9 mouse cellular contexts compared by ENCODE assay signal in genomic region chr6:54718779-54719685, GRCm38 (mm10). TPM values are rescaled to one million over a fixed set of nuclear protein-coding genes. Genes with fewer than 3 reads are reported as not detected.
DNase-seq lines count a peak whose midpoint lies in the region; ATAC-seq and TF ChIP-seq lines count a peak whose summit lies in the region.
"Had no signal": no experiment of that assay in that cellular context is flagged by ENCODE, and none has a peak within 500 bp of the region (broad histone marks: within the 10 kb centered on the region; RNA-seq: fewer than 3 reads in every experiment).

No protein-coding gene starts in this region.

- peaks cover 17% of the 10 kb centered on the region for H3K4me1 ChIP-seq in hindbrain, embryonic 13.5 days (replicated peaks)
- peaks cover 6% of the 10 kb centered on the region for H3K4me1 ChIP-seq in hindbrain, embryonic 10.5 days (replicated peaks)
- H3K4me1 ChIP-seq in liver, embryonic 14.5 days (replicated peaks; ENCODE audit: control insufficient read depth in 2 of 2, insufficient read depth in 2 of 2, low read length in 1 of 2) = peaks cover 0 to 16% of the 10 kb centered on the region in 2 experiments; a peak in 3 of 4 replicates
- no peaks in the 10 kb centered on the region for H3K4me1 ChIP-seq in hindbrain, postnatal 0 days (ENCODE audit: insufficient read depth, low read length)

- no peak for TF ChIP-seq CTCF in liver, embryonic 14.5 days (IDR thresholded peaks at IDR 0.05; ENCODE audit: low read depth)
- no peak for TF ChIP-seq CTCF in hindbrain, postnatal 0 days (IDR thresholded peaks at IDR 0.05; ENCODE audit: low read depth)

- H3K27ac ChIP-seq in hindbrain, embryonic 13.5 days = no peak overlapping the region
- no peak overlapping the region for H3K27ac ChIP-seq in hindbrain, embryonic 10.5 days
- no peak overlapping the region for H3K27ac ChIP-seq in liver, embryonic 14.5 days
- no peak overlapping the region for H3K27ac ChIP-seq in hindbrain, postnatal 0 days
- H3K27ac ChIP-seq: hindbrain, embryonic 15.5 days had no signal

- H3K9me3 ChIP-seq in hindbrain, embryonic 13.5 days = no peaks in the 10 kb centered on the region
- H3K9me3 ChIP-seq in hindbrain, embryonic 10.5 days = no peaks in the 10 kb centered on the region
- no peaks in the 10 kb centered on the region for H3K9me3 ChIP-seq in liver, embryonic 14.5 days (ENCODE audit: control insufficient read depth, low read length)
- no peaks in the 10 kb centered on the region for H3K9me3 ChIP-seq in hindbrain, postnatal 0 days (ENCODE audit: low read length)
- H3K9me3 ChIP-seq: hindbrain, embryonic 15.5 days had no signal

- WGBS in hindbrain, embryonic 13.5 days = 79% methylated on average over 15 of the region's 15 CpGs
- WGBS in hindbrain, embryonic 10.5 days = 81% methylated on average over 15 of the region's 15 CpGs
- WGBS in liver, embryonic 14.5 days (ENCODE audit: insufficient replicate concordance) = 9% methylated on average over 15 of the region's 15 CpGs
- WGBS in hindbrain, postnatal 0 days = 81% methylated on average over 14 of the region's 15 CpGs

- 0 out of 2 replicates have a peak, but pooled peaks have one; percentile 32 for ATAC-seq in hindbrain, embryonic 13.5 days (ENCODE audit: low FRiP score)
- ATAC-seq in liver, embryonic 14.5 days (ENCODE audit: insufficient read depth) = peak; percentile 70
- no peak for ATAC-seq in hindbrain, postnatal 0 days

- no peaks in the 10 kb centered on the region for H3K36me3 ChIP-seq in hindbrain, embryonic 13.5 days
- H3K36me3 ChIP-seq in hindbrain, embryonic 10.5 days = no peaks in the 10 kb centered on the region
- H3K36me3 ChIP-seq in liver, embryonic 14.5 days (replicated peaks; ENCODE audit: control insufficient read depth, insufficient read depth, low read depth) = no peaks in the 10 kb centered on the region
- H3K36me3 ChIP-seq in hindbrain, postnatal 0 days (ENCODE audit: insufficient read depth, low read length) = no peaks in the 10 kb centered on the region
- H3K36me3 ChIP-seq: hindbrain, embryonic 15.5 days had no signal

- no peak overlapping the region for H3K4me2 ChIP-seq in hindbrain, embryonic 13.5 days
- no peak overlapping the region for H3K4me2 ChIP-seq in liver, embryonic 14.5 days (ENCODE audit: low read depth)
- no peak overlapping the region for H3K4me2 ChIP-seq in hindbrain, postnatal 0 days (ENCODE audit: low read depth, low read length)
- H3K4me2 ChIP-seq: hindbrain, embryonic 15.5 days had no signal

- no peak for TF ChIP-seq EP300 in liver, embryonic 14.5 days (IDR thresholded peaks at IDR 0.05; ENCODE audit: low read depth)

- peaks cover 10% of the 10 kb centered on the region; the same call in 1 of the 2 replicates for H3K27me3 ChIP-seq in hindbrain, embryonic 13.5 days
- no peaks in the 10 kb centered on the region for H3K27me3 ChIP-seq in hindbrain, embryonic 10.5 days (ENCODE audit: insufficient read depth, poor library complexity, severe bottlenecking)
- no peaks in the 10 kb centered on the region for H3K27me3 ChIP-seq in liver, embryonic 14.5 days (ENCODE audit: control insufficient read depth, insufficient read depth, low read length)
- 0 out of 2 replicates have a peak, but pooled peaks cover 5% of the 10 kb centered on the region for H3K27me3 ChIP-seq in hindbrain, postnatal 0 days (ENCODE audit: insufficient read depth, low read length)
- H3K27me3 ChIP-seq: hindbrain, embryonic 15.5 days had no signal

- no peak overlapping the region for H3K4me3 ChIP-seq in hindbrain, embryonic 13.5 days
- no peak overlapping the region for H3K4me3 ChIP-seq in hindbrain, embryonic 10.5 days
- no peak overlapping the region for H3K4me3 ChIP-seq in liver, embryonic 14.5 days (ENCODE audit: insufficient read depth in 1 of 2, low read depth in 2 of 2, low read length in 2 of 2)
- no peak overlapping the region for H3K4me3 ChIP-seq in hindbrain, postnatal 0 days (ENCODE audit: low read length)
- H3K4me3 ChIP-seq: hindbrain, embryonic 15.5 days had no signal

- H3K9ac ChIP-seq in hindbrain, embryonic 13.5 days = no peak overlapping the region
- H3K9ac ChIP-seq in liver, embryonic 14.5 days (replicated peaks) = no peak overlapping the region
- H3K9ac ChIP-seq in hindbrain, postnatal 0 days (replicated peaks; ENCODE audit: low read length) = no peak overlapping the region
- H3K9ac ChIP-seq: hindbrain, embryonic 15.5 days had no signal

- DNase-seq in hindbrain, embryonic 10.5 days (ENCODE audit: low spot score) = no peak
- peak; percentile 54 to 55 for DNase-seq in B cell, adult 2 months
- peak; percentile 75 for DNase-seq in T-cell, adult 2 months (ENCODE audit: low spot score)
- DNase-seq in liver, embryonic 14.5 days (ENCODE audit: low read depth in 3 of 3, low spot score in 3 of 3) = peak in 1 of 3 experiments; percentile 46
- no peak for DNase-seq in ovary, postnatal 36 days (ENCODE audit: low spot score)
- DNase-seq in hindbrain, postnatal 0 days (ENCODE audit: low spot score) = no peak
- DNase-seq in cerebellum, postnatal 4 days (ENCODE audit: low spot score in 2 of 2) = no peak

RNA-seq across cellular contexts. Expression of gene Mturn, which starts 37.6 kb away (rescaled TPM):
- polyA plus RNA-seq in hindbrain, embryonic 13.5 days (2015; fragmentation: Nextera tagmentation; extraction: Ambion mirVana) = 71.0 and 75.9 TPM in 2 replicates
- 16.6 and 26.4 TPM in 2 replicates for polyA plus RNA-seq in hindbrain, embryonic 10.5 days (2016; fragmentation: Nextera tagmentation; extraction: Ambion mirVana)
- polyA plus RNA-seq in liver, embryonic 14.5 days (2012; rRNA removed) = 0.26 and 0.47 TPM in 2 replicates
- polyA plus RNA-seq in liver, embryonic 14.5 days (2014; fragmentation: Nextera tagmentation; extraction: Ambion mirVana) = 0.75 and 0.81 TPM in 2 replicates
- 148 TPM in 2 replicates for total RNA-seq in hindbrain, postnatal 0 days (2014; rRNA removed)
- polyA plus RNA-seq in hindbrain, postnatal 0 days (2015; fragmentation: Nextera tagmentation; extraction: Ambion mirVana) = 67.9 and 72.5 TPM in 2 replicates

Comparison
In these comparisons a context has a peak if more than half of its experiments do, and no peak if none do; other contexts are left out.
1. DNase-seq: peak in B cell, adult 2 months (2 of 2) and T-cell, adult 2 months (single experiment); none in hindbrain, embryonic 10.5 days (single experiment), ovary, postnatal 36 days (single experiment), hindbrain, postnatal 0 days (single experiment) and cerebellum, postnatal 4 days (0 of 2).